Mouse (Mus musculus) urinary bladder, postnatal 36 days (tissue): ENCODE data around the gene Cyp4a29.
"Not testable (repeated sequence)": the region's sequence is repeated elsewhere in the genome, so short reads cannot be mapped to it uniquely, and the experiment has no call there.

Experiments
- DNase-seq, 2 experiments: peaks; one replicate each; pipeline ENCODE4 v3.0.0; 2022; ENCODE audit warnings: low spot score in 2 of 2, mixed read lengths in 1 of 2

The Cyp4a29 gene

DNA sequence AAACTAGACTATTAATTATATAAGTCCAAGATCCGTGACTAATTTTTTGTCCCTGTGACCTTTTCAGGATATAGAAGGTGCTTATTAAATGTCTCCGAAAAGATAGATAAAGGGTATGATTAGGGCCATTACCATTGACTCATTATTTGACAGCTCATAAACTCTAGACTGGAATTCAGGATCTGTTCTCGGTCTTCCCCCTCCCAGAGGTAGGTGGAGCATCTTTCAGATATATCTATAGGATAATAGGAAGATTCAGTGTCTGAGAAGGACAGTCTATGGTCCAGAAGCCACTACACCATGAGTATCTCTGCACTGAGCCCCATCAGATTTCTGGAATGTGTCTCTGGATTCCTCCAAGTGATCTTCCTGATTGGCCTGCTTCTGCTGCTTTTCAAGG lies at the start of gene Cyp4a29:
TSS of gene Cyp4a29 (plus strand) at position 301 of the 400 bp plus-strand sequence.
- DNase-seq, result no peak

DNA sequence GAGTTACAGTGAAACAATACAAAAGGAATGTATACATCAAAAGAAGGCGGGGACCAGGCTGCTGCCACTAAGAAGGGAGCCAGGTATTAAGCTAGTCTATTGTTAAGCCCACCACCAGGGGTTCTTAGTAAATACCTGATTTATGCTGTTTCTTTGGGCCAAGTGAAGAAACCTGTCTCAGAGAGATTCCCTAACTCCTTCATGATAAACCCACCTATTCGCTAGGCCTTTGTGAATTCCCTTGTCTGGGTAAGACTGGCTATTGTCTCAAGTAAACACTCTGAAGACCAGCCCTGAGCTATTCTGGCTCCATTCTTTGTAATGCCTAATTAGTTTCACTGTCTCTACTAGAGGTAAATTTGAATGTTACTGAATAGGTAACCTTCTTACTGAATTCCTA lies 9.0 kb upstream of the Cyp4a29 start:
- not testable (repeated sequence) for DNase-seq

DNA sequence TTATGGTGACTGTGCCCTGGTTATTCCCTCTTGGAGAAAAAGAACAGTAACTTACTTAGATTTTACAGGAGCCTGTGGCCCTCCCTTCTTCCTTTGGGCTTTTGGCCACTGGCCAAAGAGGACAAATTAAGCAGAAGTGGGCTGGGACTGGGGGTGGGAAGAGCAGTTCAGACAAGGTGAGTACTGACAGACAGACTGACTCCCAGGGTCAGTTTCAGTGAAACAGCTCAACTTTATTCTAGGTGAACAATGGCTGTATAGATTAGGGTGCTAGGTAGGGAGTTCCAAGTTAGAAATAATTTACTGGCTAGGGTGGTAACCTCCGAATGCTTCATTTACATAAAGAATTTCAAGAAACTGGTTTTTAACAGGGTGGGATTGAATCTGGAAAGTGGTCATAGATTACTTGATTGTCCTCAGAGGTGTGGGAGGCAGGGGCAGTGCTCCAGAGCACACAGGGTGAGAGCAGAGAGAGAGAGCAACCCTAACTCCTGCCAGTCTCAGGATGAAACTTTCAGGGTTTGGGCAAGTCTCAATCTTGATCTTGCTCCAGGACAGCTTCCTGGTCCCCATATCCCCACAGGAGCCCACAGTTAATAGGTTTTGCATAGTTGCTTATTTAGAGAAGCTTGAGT lies 5.3 kb upstream of the Cyp4a29 start:
- DNase-seq, result no peak

DNA sequence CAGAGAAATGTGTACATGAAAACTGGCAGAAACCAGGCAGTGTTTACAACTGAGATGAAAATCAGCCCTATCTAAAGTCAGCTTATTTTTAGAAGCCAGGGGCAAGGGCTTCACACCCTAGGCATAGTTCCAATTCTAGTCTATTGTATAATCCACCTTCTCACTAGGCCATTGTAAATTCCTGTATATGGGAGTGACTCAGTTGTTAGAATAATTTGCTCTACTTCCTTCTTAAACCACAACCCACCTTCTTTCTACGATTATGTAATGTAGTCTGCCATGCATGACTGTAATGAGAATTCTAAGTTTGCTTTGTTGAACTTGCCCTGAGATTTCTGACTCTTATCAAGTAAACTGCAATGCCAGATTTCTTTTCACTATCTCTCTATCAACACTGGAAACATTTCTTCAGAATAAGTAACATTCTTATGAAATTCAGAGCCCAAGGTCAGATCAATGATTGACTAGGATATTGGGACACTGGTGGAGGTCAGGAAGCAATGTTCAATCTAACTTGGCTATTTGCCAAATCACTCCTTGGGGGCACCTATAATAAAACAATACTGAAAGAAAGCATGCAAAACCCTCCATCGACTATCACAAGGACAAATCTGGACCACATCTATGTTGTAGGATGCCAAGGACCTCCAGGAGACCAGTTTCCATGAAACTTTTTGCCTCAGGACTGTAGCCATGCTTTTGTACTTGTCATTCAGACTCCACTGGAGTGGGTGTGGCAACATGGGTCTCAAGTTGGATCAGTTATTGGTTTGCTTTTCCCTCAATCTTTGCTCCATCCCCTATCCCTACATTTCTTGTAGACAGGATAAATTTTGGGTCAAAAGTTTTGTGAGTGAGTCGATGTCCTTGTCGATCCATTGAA lies 23.0 kb downstream of the Cyp4a29 start:
- not testable (repeated sequence) for DNase-seq

GRCm38 (mm10) chr4:115278215-115278982 lies 36.5 kb downstream of the Cyp4a29 start:
- DNase-seq, result not testable (repeated sequence)

DNA sequence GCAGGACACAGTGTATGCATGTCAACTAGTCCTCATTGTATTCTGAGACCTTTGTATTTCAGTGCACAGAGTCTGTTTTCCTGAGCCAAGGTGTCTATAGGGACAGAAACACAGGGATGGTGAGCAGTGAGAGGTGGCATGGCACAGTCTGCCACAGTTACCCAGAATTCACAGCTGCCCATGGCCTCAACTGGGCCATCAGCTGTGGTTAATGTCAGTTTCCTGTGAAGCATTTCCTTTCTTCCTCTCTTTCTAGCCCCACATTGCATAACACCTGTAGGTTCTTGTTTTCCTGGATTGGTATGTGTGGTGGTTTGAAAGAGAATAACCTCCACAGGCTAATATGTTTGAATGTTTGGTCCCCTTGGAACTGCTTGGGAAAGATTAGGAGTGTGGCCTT lies 38.5 kb downstream of the Cyp4a29 start:
- DNase-seq, result no peak

DNA sequence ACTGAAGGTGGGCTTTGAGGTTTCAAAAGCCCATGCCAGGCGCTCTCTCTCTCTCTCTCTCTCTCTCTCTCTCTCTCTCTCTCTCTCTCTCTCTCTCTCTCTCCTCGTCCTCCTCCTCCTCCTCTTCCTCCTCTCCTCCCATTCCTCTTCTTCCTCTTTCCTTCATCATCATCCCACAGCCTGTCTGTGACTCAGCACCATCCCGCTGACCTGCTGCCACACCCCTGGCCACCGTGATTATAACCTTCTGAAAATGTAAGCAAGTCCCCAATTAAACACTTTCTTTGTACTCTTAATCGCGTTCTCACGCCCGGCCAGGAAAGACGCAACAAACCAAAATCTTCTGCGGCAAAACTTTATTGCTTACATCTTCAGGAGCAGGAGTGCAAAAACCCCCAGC lies 38.9 kb downstream of the Cyp4a29 start:
- not testable (repeated sequence) for DNase-seq

DNA sequence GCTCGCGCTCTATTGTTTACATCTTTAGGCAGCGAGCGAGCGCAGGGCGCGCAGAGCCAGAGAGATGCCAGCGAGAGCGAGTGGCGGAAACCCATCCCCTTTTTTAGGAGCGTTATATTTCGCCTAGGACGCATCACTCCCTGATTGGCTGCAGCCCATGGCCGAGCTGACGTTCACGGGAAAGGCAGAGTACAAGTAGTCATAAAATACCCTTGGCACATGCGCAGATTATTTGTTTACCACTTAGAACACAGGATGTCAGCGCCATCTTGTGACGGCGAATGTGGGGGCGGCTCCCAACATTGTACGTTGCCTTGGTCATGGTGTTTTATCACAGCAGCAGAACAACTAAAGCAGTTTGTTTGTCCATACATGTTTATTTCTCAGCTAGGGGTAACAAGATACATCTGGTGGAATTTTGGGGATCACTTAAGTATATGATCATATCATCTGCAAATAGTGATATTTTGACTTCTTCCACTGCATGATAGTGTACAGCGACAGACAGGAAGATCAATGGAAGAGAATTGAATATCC lies 39.4 kb downstream of the Cyp4a29 start:
- DNase-seq, result not testable (repeated sequence)

GRCm38 (mm10) chr4:115298746-115299145 lies 56.9 kb downstream of the Cyp4a29 start, which contains the start of gene Cyp4a12a:
Cyp4a12a (plus strand) TSS chr4:115299046.
- DNase-seq, result not testable (repeated sequence)
